In genomic region chr7:135597006-135597405, GRCm38 (mm10) we compare ENCODE assay signal across 8 mouse cellular contexts. TPM values are rescaled to one million over a fixed set of nuclear protein-coding genes. Genes with fewer than 3 reads are reported as not detected.
DNase-seq lines count a peak whose midpoint lies in the region; ATAC-seq and TF ChIP-seq lines count a peak whose summit lies in the region.

No protein-coding gene starts in this region.

- H3K4me2 ChIP-seq in embryonic facial prominence, embryonic 13.5 days = peak overlapping the region; percentile 27

- peak overlapping the region; percentile 72; the same call in 1 of the 2 replicates for H3K27ac ChIP-seq in heart, embryonic 10.5 days
- H3K27ac ChIP-seq in MEL (ENCODE audit: control insufficient read depth, low read depth, low read length) = peak overlapping the region; percentile 99
- H3K27ac ChIP-seq in embryonic facial prominence, embryonic 13.5 days = peak overlapping the region; percentile 41

- H3K9ac ChIP-seq in MEL (ENCODE audit: control insufficient read depth, low read depth, low read length, poor library complexity, severe bottlenecking) = peak overlapping the region; percentile 75
- H3K9ac ChIP-seq in embryonic facial prominence, embryonic 13.5 days = no peak overlapping the region

- peak; percentile 67 for ATAC-seq in embryonic facial prominence, embryonic 13.5 days (ENCODE audit: insufficient number of reproducible peaks, insufficient read depth, low FRiP score, low TSS enrichment, low read depth)

- TF ChIP-seq POLR2A in MEL (IDR thresholded peaks at IDR 0.05; ENCODE audit: control insufficient read depth in 1 of 2, insufficient read depth in 1 of 2, low read depth in 1 of 2, low read length in 2 of 2, poor library complexity in 1 of 2) = peak; percentile 24 to 60; a peak in 2 of 4 replicates

- no peak for TF ChIP-seq RAD21 in MEL (IDR thresholded peaks at IDR 0.05; ENCODE audit: low read depth, low read length)

- peaks cover 57% of the 10 kb centered on the region for H3K4me1 ChIP-seq in heart, embryonic 10.5 days
- H3K4me1 ChIP-seq in MEL (ENCODE audit: control insufficient read depth in 1 of 2, insufficient read depth in 2 of 2, low read length in 2 of 2) = peaks cover 37 to 81% of the 10 kb centered on the region in 2 experiments
- H3K4me1 ChIP-seq in embryonic facial prominence, embryonic 13.5 days = peaks cover 55% of the 10 kb centered on the region

- no peak for TF ChIP-seq EP300 in MEL (IDR thresholded peaks at IDR 0.05; ENCODE audit: low read depth in 1 of 2, low read length in 2 of 2)

- H3K79me2 ChIP-seq in MEL (ENCODE audit: control insufficient read depth, insufficient read depth, low read length, poor library complexity) = peaks cover 21% of the 10 kb centered on the region

- H3K36me3 ChIP-seq in heart, embryonic 10.5 days = no peaks in the 10 kb centered on the region
- H3K36me3 ChIP-seq in MEL (ENCODE audit: control insufficient read depth in 1 of 2, insufficient read depth in 2 of 2, low read length in 2 of 2) = peaks cover 0 to 89% of the 10 kb centered on the region in 2 experiments; a peak in 2 of 4 replicates
- H3K36me3 ChIP-seq in embryonic facial prominence, embryonic 13.5 days = no peaks in the 10 kb centered on the region

- DNase-seq in heart, embryonic 10.5 days (ENCODE audit: low spot score) = no peak
- no peak for DNase-seq in heart, adult 9 months (ENCODE audit: low spot score in 2 of 2)
- DNase-seq in MEL (ENCODE audit: low read depth, low spot score) (peak; percentile 89), liver (peak; percentile 63)
- no peak for DNase-seq in thymus, postnatal 36 days
- DNase-seq in frontal cortex, adult 2 months (ENCODE audit: extremely low spot score in 1 of 2, low spot score in 1 of 2) = no peak
- DNase-seq in cerebellum, adult 9-11 months = no peak

- WGBS in heart, embryonic 10.5 days = 10% methylated on average over 9 of the region's 9 CpGs
- 36% methylated on average over 9 of the region's 9 CpGs for WGBS in embryonic facial prominence, embryonic 13.5 days

- no peaks in the 10 kb centered on the region for H3K9me3 ChIP-seq in heart, embryonic 10.5 days
- no peaks in the 10 kb centered on the region for H3K9me3 ChIP-seq in MEL (replicated peaks; ENCODE audit: insufficient read depth, low read length)
- H3K9me3 ChIP-seq in embryonic facial prominence, embryonic 13.5 days = no peaks in the 10 kb centered on the region

- no peak for TF ChIP-seq CTCF in MEL (IDR thresholded peaks at IDR 0.05 in 2 of 3, conservative IDR thresholded peaks at IDR 0.05 in 1 of 3; ENCODE audit: control insufficient read depth in 1 of 3, insufficient read depth in 1 of 3, low read depth in 2 of 3, low read length in 3 of 3, poor library complexity in 1 of 3, severe bottlenecking in 1 of 3)

- peak overlapping the region; percentile 31; the same call in 1 of the 2 replicates for H3K4me3 ChIP-seq in heart, embryonic 10.5 days
- H3K4me3 ChIP-seq in MEL (ENCODE audit: control insufficient read depth in 1 of 2, insufficient read depth in 1 of 2, low read depth in 2 of 2, low read length in 2 of 2) = peak overlapping the region; percentile 31 to 37
- no peak overlapping the region for H3K4me3 ChIP-seq in embryonic facial prominence, embryonic 13.5 days

- H3K27me3 ChIP-seq in heart, embryonic 10.5 days (ENCODE audit: insufficient read depth, poor library complexity, severe bottlenecking) = peaks cover 19% of the 10 kb centered on the region; the same call in 1 of the 2 replicates
- H3K27me3 ChIP-seq in MEL (ENCODE audit: control insufficient read depth in 1 of 2, insufficient read depth in 2 of 2, low read length in 2 of 2) = no peaks in the 10 kb centered on the region
- H3K27me3 ChIP-seq in embryonic facial prominence, embryonic 13.5 days = no peaks in the 10 kb centered on the region

TF ChIP-seq in MEL, 35 proteins besides CTCF, POLR2A, EP300 and RAD21:
- TF ChIP-seq SIN3A (IDR thresholded peaks at IDR 0.05; ENCODE audit: low read length) = no peak
- peak; percentile 75 for TF ChIP-seq GATA1 (IDR thresholded peaks at IDR 0.05; ENCODE audit: low read depth, low read length)
- TF ChIP-seq TAL1 (IDR thresholded peaks at IDR 0.05; ENCODE audit: low read length) = peak; percentile 90
TF ChIP-seq in MEL: peak in this region for 2.

RNA-seq across cellular contexts. Expression of gene Ptpre, which starts 59.7 kb away (rescaled TPM):
- polyA plus RNA-seq in heart, embryonic 10.5 days (2016; fragmentation: Nextera tagmentation; extraction: Ambion mirVana) = 1.1 and 1.8 TPM in 2 replicates
- 4.9 and 6.9 TPM in 2 replicates for total RNA-seq in MEL (2012; rRNA removed)
- polyA plus RNA-seq in MEL (2012; ENCODE audit: insufficient read depth in 1 of 2, insufficient read length in 2 of 2, low read depth in 1 of 2, low replicate concordance in 2 of 2, missing spikeins in 1 of 2) = 10 to 100 TPM in 1 of 2 experiments, not detected in 1; 12.9 TPM
- polyA plus RNA-seq in embryonic facial prominence, embryonic 13.5 days (2015; fragmentation: Nextera tagmentation; extraction: Ambion mirVana) = 4.5 and 5.3 TPM in 2 replicates
- polyA plus RNA-seq in frontal cortex, adult 2 months (2012; rRNA removed) = 11.2 and 12.6 TPM in 2 replicates

Comparison
In these comparisons a context has a peak if more than half of its experiments do, and no peak if none do; other contexts are left out.
1. DNase-seq: peak in MEL (single experiment) and liver (single experiment); none in heart, embryonic 10.5 days (single experiment), heart, adult 9 months (0 of 2), thymus, postnatal 36 days (0 of 2), frontal cortex, adult 2 months (0 of 2) and cerebellum, adult 9-11 months (single experiment).
2. H3K27ac ChIP-seq: peak in every context shown above with its lines; median percentile 99 in MEL; 72 in heart, embryonic 10.5 days; 41 in embryonic facial prominence, embryonic 13.5 days.